Comparison of ENCODE assay signal across 8 mouse cellular contexts in genomic region chr4:95684522-95685080, GRCm38 (mm10).
A peak's percentile ranks its signal among the peaks of the same experiment; 100 is the strongest.
DNase-seq lines count a peak whose midpoint lies in the region; ATAC-seq and TF ChIP-seq lines count a peak whose summit lies in the region.
"Had no signal": no experiment of that assay in that cellular context is flagged by ENCODE, and none has a peak within 500 bp of the region (broad histone marks: within the 10 kb centered on the region; RNA-seq: fewer than 3 reads in every experiment).

No protein-coding gene starts in this region.

- H3K27me3 ChIP-seq in Patski: no peaks in the 10 kb centered on the region
- H3K27me3 ChIP-seq in intestine, embryonic 15.5 days (replicated peaks): no peaks in the 10 kb centered on the region
- no peaks in the 10 kb centered on the region for H3K27me3 ChIP-seq in midbrain, embryonic 15.5 days (replicated peaks)

- 35% methylated on average over 4 of the region's 4 CpGs for WGBS in intestine, embryonic 15.5 days
- WGBS in midbrain, embryonic 15.5 days: 11% methylated on average over 4 of the region's 4 CpGs

- H3K4me3 ChIP-seq in intestine, embryonic 15.5 days (replicated peaks): no peak overlapping the region
- H3K4me3 ChIP-seq in midbrain, embryonic 15.5 days: no peak overlapping the region

- POLR2A ChIA-PET in Patski (lab: Charles Lee): interaction anchor here (1.1 kb wide), 1 partner anchor 24 kb away, joined by 6 read pairs; no protein-coding TSS in a partner anchor

- H3K9ac ChIP-seq in intestine, embryonic 15.5 days: no peak overlapping the region
- no peak overlapping the region for H3K9ac ChIP-seq in midbrain, embryonic 15.5 days
- H3K9ac ChIP-seq: liver, embryonic 14.5 days had no signal

- H3K9me3 ChIP-seq in intestine, embryonic 15.5 days: no peaks in the 10 kb centered on the region
- no peaks in the 10 kb centered on the region for H3K9me3 ChIP-seq in midbrain, embryonic 15.5 days

- no peaks in the 10 kb centered on the region for H3K36me3 ChIP-seq in intestine, embryonic 15.5 days
- H3K36me3 ChIP-seq in midbrain, embryonic 15.5 days (replicated peaks): no peaks in the 10 kb centered on the region

- no peak for TF ChIP-seq CTCF in Patski (IDR thresholded peaks at IDR 0.05)

- peak; percentile 60 for DNase-seq in Patski (ENCODE audit: low read depth, low spot score)
- peak; percentile 47 for DNase-seq in embryo, embryonic 11.5 days (ENCODE audit: low read depth, low spot score)
- DNase-seq in spleen, postnatal 4 days (ENCODE audit: low spot score in 2 of 2): no peak
- DNase-seq in gastrocnemius, adult 18-20 months (ENCODE audit: low spot score): no peak
- no peak for DNase-seq in layer of hippocampus, adult 11-12 months (ENCODE audit: low spot score)

- CTCF ChIA-PET in Patski (lab: Charles Lee): no interaction called here

- in situ Hi-C loops in Patski (cut with MboI; ENCODE audit: low pct_unique_long_range_greater_than_20kb): no loop called here

- H3K27ac ChIP-seq in intestine, embryonic 15.5 days: 0 out of 2 replicates have a peak overlapping the region, but pooled peaks have one; percentile 37
- H3K27ac ChIP-seq in midbrain, embryonic 15.5 days: peak overlapping the region; percentile 68
- H3K27ac ChIP-seq: liver, embryonic 14.5 days had no signal

- H3K4me1 ChIP-seq in intestine, embryonic 15.5 days (replicated peaks): no peaks in the 10 kb centered on the region
- H3K4me1 ChIP-seq in midbrain, embryonic 15.5 days: peaks cover 6% of the 10 kb centered on the region

- H3K4me2 ChIP-seq in intestine, embryonic 15.5 days (replicated peaks): no peak overlapping the region
- no peak overlapping the region for H3K4me2 ChIP-seq in midbrain, embryonic 15.5 days

- ATAC-seq in Patski: peak; percentile 80
- ATAC-seq in intestine, embryonic 15.5 days: peak; percentile 90
- peak; percentile 90 for ATAC-seq in midbrain, embryonic 15.5 days (replicated peaks)

Comparison
In these comparisons a context has a peak if more than half of its experiments do, and no peak if none do; other contexts are left out.
1. DNase-seq: peak in Patski (single experiment) and embryo, embryonic 11.5 days (single experiment); none in spleen, postnatal 4 days (0 of 2), gastrocnemius, adult 18-20 months (single experiment) and layer of hippocampus, adult 11-12 months (single experiment).
2. Peak in every context shown above with its lines, with median percentiles within 50 percentile points of each other: ATAC-seq.